Mouse (Mus musculus): ENCODE measurements around the gene Pilra.

GRCm38 (mm10) chr5:137806158-137806557, 29.9 kb downstream of the Pilra start:
- TF ChIP-seq CTCF (IDR thresholded peaks at IDR 0.05; ENCODE audit: low read depth, low read length) (no peak), GATA1 (IDR thresholded peaks at IDR 0.05; ENCODE audit: borderline replicate concordance, low read length) (no peak), TAL1 (conservative IDR thresholded peaks at IDR 0.05; ENCODE audit: low read depth, low read length) (no peak), POLR2AphosphoS5 (IDR thresholded peaks at IDR 0.05; ENCODE audit: insufficient replicate concordance, low read depth, low read length) (no peak)
